Mouse (Mus musculus) ovary, postnatal 14 days (tissue): ENCODE measurements around the gene Cdk5rap2.
A peak's percentile ranks its signal among the peaks of the same experiment; 100 is the strongest.

Experiments used
- DNase-seq: peaks from one replicate; pipeline ENCODE4 v3.0.0; 2022; ENCODE audit warnings: low spot score

Cdk5rap2 gene

DNA sequence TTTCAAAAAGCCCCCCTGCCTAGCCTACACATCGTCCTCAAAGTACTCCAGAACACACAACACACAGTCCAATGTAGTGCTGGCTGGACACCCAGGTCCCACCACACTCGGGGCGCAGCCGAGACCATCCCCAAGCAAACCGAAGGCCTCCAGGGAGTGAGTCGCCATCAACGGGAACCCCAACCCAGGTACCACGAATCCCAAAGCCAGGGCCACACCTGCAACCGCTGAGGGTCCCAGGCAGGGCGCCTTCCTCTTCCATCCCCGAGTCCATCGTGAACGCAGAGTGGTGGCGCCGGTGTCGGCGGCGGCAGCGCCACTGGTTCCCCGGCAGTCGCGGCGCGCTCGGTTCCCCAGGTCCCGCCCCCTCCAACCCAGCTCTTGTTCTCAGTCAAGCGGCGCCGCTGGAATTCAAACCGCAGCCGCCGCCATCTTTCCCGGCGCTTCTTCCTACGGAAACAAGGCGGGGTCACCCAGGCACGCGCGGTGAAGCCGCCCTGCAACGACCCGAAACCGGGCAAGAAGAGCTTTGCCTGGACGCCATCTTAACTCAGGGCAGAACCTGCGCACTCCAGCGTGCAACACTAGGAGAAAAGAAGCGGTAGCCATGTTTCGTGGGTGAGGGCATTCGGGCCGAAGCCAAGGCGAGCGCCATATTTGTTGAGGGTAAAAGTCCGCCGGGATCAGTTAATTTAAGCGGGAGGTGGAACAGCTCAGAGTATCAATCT, at the start of gene Cdk5rap2:
Gene Cdk5rap2, minus strand, starts transcription at position 450 of the 728 bp plus-strand sequence.
- peak; percentile 92 for DNase-seq

DNA sequence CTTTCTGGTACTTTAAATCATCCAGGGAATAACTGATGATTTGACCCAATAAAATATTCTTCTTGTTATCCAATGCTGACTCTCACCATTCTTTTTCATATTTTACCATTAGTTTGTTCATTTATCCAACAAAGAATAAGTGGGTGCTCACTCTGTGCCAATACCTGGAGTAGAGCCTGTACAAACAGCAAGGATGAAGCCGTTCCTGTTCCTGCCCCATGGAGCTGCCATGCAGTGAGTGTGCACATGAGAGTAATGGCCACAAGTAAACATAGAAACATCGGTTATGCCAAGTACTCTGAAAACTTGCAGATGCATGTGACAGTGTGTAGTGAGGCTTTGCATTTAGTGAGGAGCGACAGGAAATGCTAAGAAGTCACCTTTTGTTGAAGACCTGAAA, 41.9 kb upstream of the Cdk5rap2 start:
- DNase-seq, result no peak

DNA sequence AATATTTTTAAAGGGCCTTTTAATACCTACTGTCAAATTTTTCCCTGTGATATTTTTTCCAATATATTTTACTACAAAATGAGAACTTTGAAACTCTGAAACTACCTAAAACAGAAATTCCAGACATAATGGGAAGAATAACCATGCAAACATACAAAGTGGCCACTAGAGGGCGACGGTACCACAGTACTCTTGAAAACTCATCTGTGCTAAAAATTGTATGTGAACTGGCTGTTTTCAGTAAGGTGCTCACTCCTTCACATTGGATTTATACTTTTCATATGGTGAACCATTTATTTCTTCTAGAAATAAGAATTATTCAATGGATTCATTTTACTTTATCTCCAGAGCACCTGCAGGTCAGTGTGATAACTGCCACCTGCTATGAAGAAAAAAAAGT, 41.5 kb upstream of the Cdk5rap2 start:
- DNase-seq, result no peak

DNA sequence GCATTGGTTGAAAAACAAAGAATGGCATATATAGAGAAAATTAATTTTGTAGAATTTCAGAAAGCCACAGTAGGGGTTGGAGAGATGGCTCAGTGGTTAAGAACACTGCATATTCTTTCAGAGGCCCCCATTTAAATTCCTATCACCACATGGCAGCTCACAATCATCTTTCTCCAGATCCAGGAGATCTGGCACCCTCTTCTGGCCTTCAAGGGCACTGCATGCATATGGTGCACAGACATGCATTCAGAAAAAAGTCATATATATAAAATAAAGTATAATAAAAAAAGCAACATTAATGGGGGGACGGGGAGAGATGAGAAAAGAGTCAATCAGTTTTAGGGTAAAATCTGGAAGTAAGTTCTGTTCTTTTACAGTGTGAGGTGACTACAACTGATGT, 39.4 kb upstream of the Cdk5rap2 start:
- no peak for DNase-seq

DNA sequence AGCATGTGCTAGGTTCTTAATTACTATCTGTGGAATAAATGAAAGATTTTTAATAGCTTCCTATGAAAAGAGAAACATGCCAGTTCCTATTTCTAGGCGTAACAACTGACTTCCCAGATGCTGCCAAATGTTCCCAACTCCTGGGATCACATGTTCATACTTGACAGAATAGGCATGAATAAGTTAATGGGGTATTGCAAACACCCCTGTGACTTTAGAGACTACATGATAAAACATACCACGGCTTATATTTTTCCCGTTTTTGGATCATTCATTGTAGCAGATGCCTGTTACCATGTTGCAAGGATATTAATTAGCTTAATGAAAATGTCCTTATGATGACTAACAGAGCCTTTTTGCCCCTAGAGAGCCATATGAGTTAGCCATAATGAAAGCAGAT, 36.5 kb upstream of the Cdk5rap2 start:
- DNase-seq, result no peak

DNA sequence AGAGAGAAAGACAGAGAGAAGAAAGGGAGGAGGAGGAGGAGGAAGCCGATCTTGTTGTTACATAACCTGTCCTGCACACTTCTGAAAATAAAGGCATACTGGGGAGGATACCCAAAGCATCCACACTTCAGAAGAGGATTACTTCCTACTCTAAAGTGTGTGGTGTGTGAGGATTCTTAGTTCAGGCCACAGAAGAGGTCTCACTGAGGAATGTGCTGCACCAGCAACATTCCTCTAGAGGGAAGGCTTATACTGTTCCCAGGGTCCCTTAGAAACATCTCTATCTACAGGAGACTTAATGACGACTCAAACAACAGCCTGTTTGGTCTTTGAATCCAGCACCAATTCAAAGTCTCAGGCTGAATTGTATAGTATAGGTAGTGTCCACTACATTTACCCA, 10.0 kb upstream of the Cdk5rap2 start:
- DNase-seq, result no peak

DNA sequence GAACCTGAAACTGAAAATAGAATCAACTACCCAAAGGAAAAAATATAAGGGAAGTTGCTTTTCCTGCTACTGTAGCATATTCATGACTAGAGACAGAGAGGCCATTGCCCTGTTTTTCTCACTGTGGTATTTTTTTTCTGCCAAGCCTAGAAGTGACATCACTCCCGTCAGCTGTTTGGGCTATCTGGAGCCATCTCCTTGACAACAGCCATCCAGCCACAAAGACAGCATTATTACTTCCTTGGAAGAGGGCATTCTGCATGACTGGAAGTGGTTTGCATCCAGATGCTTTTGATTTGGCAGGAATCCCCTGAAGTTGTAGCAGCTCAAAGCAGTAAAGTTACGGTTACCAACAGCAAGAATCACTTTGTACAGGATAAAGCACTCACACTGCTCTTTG, 1.9 kb upstream of the Cdk5rap2 start:
- no peak for DNase-seq

DNA sequence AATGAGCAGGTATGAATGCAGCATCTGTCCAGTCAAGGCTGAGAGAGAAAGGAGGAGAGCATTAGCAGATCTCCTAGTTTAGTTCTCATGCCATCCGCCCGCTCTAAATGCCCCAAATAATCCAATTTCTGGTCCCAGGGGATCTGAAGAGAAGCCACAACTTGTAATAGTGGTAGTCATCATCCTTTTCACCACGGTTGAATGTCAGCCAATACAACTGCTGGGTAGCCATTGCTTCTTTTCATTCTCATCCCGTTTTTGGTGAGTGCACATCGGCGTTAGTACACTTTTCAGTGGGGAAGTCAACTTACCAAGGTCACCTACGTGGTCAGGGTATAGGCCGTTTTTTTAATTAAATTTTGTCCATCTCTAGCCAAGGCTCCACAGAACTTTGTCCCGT, 787 bp downstream of the Cdk5rap2 start:
- no peak for DNase-seq

DNA sequence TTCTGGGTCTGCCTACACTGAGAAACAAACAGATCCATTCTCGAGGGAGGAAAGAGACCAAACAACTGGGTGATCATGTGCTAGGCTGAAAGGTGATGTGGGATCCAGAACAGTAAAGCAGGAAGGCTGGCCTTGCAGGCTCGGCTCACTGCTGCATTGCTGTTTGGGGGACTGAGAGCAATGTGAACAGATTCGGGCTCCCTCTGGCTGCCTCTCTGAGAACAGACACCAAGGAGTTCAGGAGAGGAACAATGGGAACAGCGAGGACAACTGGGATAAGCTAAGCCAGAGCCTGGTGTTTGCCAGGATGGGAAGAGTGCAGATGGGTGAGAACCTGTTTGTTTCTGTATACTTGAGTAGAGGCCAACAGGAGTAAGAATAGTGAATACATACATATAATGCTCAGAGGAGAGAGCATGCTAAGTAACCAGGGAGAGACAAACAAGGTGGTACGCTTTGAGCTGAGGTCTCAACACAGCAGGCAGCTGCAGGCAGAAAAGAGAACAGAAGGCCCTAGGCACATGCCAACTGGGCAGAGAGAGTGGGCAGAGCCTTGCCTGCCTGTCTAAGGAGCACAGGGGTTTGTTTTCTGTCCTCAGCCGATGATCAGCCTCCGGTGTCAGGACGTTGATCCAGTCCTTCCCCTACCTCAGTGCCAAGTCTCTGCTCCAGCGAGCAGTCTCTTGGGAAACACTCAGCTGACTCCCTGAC, 8.0 kb downstream of the Cdk5rap2 start:
- no peak for DNase-seq

DNA sequence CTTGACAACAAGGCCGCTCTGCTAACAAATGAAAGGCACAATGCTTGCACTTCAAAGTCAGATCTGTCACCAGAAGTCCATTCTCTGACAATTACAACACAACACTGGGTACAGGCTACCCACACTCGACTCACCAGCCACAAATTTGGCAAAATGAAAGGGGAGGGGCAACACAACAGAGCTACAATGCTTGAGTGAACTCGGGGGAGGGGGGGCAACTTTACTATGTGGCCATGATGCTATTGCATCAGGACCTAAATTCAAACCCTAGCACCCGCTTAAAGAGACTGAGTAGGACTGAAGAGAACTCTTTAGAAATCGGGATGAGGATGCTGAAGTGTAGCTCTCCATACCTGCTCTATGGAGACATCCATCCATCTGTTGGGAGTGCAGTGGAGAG, 10.8 kb downstream of the Cdk5rap2 start:
- no peak for DNase-seq

DNA sequence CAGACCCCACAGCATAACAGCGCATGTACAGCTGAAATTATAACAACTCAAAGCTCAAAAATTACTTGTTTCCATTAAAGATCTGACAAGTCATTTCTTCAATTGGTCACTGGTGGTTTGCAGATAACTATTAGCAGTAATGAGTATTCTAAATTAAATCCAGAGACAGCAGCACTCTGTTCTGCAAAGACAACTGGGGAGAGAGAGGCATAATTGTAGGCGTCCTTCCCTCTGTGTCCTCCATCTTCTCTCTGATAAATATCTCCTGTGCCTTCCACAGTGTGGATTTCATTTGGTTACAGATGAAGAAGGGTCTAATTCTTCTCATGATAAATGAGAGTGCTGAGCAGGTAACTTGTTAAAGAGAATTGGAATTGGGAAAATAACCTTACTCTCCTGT, 11.2 kb downstream of the Cdk5rap2 start:
- DNase-seq, result no peak

DNA sequence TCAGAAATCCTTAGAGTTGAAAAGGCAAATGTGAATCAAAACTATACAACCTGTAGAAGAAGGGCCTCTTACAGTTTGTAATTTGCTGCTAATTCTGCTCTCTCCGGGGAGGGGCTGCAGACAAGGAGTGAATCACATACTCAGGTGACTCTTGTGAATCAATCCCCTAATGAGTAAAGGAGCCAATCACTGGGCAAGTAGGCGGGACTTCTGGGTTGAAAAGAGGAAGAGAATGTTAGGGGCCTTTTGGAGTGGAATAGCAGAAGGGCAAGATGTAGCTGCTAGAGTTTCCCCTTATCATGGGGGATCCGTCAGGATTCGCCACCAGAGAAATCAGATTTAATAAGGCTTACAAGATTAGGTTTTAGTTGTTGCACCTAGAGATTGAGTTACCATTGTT, 12.2 kb downstream of the Cdk5rap2 start:
- DNase-seq, result no peak

DNA sequence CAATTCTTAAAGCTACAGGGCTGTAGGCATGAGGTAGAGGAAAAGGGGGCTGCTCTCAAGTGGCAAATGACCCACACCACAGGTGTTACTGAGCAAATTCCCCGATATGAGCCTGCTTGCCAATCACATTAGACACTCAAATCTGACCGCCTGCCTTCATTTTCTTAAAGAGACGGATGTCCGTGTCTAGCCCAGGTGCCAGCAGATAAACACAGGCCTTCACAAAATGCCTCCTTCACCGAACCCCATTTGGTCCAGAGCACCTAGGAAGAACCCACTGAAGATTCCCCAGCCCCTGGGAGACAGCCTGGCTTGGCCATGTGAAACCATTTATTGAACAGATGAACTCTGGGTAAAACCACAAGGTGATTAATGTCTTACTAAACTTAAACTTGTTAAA, 13.5 kb downstream of the Cdk5rap2 start:
- no peak for DNase-seq

DNA sequence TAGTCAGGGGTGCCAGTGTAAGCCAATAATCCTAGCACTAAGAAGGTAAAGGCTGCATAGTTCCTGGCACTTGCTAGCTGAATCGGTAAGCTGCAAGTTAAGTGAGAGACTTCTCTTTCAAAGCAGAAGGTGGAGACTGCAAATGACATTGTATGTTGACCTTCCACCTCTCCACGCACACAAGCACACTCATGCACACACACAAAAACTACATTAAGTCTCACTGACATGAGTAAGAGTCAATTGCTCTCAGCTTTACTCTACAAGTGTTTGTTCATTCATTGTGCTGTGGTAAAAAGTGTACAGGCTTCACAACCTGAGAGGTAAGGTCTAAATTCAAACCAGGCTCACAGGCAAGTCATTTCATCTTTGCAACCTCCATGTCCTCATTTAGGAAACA, 15.5 kb downstream of the Cdk5rap2 start:
- DNase-seq, result no peak

DNA sequence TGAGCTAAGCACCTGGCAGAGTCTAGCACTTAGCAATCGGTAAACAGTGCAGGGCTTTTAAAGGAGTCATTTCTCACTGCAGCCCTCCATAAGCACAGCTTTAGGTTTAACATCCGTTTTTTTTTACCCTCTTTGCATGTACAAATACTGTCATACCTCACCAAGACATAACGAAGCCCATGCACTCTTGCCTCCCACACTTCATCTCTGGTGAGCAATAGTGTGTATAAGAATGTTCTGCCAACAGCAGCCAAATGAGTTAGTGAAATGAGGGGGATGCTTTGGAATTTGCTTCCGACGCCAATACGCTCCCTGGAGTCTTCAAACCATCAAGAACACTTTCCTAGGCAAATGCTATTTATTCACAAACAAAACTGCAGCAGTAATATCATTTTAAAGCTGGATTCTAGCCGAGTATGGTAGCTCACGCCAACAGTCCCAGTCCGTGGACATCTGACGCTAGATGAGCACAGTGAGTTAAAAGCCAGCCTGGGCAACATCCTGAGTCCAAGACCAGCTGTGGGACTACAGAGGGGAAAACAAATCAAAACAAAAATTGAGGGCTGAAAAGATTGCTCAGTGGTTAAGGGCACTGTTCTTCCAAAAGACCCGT, 18.4 kb downstream of the Cdk5rap2 start:
- DNase-seq, result no peak

DNA sequence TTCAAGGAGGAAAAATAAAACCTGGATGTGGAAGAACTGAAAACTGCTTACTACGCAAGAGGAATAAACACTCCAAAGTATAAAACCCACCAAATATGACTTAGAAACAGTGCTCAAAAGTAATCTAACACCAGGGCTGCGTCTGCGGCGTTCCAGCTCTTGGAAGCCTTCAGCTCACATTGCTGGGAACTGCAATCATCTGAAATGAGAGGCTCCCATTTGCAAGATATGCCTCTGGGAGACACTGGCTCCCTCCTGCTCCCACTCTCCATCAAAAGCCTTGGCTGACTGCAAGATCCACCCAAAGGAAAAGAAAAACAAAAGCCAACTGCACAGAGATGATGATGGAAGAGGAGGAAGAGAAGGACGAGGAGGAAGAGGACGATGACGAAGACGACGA, 19.2 kb downstream of the Cdk5rap2 start:
- no peak for DNase-seq

DNA sequence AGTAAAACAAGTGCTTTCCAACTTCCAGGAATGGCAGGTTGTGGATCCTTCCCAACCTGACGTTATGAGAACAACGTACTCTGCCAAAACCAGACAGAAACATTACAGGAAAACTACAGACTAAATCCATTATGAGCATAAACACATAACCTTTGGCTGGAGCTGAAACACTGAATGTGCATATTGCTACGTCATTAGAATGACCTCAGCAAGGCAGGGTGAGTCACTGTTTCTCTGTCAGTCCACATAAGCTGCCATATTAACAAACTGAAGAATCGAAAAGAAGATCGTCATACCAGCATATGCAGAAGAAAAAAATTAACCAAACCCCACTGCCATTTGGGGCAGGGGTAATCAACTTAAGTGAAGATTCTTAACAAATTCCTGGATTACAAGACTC, 24.0 kb downstream of the Cdk5rap2 start:
- no peak for DNase-seq

DNA sequence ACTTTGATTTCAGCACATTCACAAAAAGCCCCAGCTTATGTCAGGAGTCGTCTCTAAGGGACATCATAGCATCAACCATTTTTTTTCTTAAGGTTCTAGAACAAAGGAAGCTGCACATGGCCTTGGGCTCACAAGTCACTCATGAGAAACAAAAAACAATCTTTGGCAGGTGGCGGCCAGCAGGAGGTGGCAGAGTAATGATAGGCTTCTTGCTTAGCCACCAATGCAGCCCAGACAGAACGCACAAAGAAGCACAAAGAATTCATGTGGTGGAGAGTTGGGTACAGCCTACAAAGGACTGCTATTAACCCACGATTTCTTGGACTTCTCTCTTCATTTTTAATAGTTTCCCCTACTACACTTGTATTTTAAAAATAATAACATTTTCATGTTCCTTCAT, 32.9 kb downstream of the Cdk5rap2 start:
- no peak for DNase-seq

DNA sequence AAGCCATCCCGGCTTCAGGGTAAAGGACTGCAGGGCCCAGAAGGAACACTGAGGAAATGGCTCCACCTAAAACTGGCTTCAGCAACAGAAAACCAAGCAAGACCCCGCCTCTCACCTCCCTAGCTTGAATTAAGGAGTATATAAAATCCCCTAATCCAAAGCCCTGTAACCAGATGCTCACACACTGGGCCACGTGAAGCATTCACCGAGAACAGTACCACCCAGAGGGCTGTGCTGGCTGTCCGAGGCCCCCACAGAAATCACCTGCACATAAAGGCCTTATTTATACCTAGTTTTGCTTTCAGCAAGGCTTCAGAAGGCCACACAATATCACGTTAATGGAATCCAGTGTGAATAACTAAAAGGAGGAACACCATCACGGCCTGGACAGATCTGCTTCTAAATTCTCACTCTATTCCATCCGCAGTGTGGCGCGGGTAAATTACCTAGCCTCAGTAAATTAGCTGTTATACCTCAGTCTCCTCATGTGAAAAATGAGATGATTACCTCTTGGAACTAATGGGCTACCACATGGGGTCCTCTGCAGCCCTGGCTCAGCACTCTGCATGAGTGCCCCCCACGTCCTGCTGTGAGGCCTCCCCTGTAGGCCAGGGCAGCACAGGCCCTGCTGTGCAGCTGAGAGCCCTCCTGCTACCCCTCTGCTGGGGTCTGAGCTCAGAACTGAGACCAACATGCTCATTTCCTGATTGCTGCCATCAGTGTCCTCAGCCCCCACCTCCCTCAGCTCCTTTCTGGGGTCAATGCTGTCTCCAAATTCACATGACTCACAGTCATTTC, 45.0 kb downstream of the Cdk5rap2 start:
- no peak for DNase-seq

DNA sequence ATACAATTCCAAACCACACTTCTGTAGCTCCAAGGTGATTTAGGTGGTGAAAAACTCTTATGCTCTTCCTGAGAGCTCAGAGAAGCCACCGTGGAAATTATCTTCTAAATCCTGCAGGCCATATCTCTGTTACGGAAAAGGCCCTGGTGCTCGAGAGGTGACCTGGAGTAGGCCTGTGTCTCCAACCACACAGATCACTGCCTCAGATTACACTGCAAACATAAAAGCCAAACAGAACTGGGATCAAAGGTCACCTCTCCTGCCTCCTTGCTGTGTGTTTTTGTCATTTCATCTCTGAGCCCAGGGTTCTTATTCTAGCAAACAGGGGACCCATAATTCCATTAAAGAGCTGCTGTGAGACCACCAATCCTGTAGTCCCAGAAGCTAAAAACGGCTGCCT, 48.9 kb downstream of the Cdk5rap2 start:
- no peak for DNase-seq

DNA sequence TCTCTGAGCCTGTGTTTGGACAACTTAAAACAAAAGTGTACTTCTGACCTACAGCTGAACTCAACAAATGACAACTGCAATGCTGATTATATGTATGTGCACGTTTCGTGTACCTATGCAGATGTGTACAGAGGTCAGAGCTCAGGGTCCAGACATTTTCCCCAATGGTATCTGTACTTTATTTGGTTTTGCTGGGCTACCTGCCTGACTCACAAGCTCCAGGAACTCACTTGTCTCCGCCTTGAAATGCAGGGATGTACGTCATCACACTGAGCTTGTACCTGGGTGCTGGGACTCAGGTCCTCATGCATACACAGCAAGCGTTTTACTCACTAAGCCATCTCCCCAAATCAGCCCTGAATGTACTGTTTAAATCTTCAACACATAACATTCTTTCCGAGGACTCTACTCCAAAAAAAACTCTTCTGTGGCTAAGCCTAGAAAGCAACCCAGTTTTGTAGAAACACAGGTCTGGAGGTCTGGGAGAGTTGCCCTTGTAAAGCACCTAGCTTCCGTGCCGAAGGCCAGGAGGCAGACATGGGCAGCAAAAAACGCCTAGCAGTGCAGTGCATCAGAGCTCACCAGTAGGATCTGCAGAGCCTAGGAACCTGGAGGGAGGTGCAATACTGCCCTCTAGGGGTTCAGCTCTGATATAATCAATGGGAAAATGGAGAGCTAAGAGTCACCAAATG, 54.4 kb downstream of the Cdk5rap2 start:
- peak; percentile 50 for DNase-seq

DNA sequence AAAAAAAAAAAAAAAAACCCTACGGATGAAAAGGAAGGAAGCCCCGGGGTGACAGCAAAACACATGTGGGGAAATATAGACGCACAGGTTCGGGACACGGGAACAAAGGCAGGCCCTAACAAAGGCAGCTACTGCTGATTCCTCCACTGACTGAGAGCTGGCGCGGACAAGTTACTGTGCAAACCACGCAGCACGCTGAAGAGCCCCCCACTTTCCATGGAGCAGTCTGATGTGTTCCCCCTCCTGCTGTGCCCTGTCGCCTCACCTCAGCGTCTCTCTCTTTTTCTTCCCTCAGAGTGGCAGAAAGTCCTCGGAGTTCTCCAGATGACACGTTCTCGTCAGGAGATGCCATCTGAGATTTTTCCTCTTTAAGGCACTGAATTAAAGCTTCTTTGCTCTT, 55.8 kb downstream of the Cdk5rap2 start:
- DNase-seq, result no peak
